Mouse (Mus musculus) intestine, embryonic 15.5 days (tissue): ENCODE results near the gene Itpa. TPM values are rescaled to one million over a fixed set of nuclear protein-coding genes. Genes with fewer than 3 reads are reported as not detected.
"Not testable (repeated sequence)": the region's sequence is repeated elsewhere in the genome, so short reads cannot be mapped to it uniquely, and the experiment has no call there.

Source experiments
- ATAC-seq: fragments of 200-750 bp; cut with Nextera tagmentation; 2 replicates; pipeline ENCODE4 v1.8.0; 2017; ENCODE audit warnings: moderate TSS enrichment, moderate library complexity
- H3K27ac ChIP-seq: fragments of 300-500 bp; sonication (generic); 2 replicates; pipeline ENCODE4 v1.5.1; 2015; ENCODE audit warnings: mild to moderate bottlenecking, inconsistent platforms
- H3K27me3 ChIP-seq: fragments of 300-500 bp; sonication (generic); replicated peaks from 2 replicates; pipeline ENCODE4 v1.6.1; 2015; ENCODE audit warnings: inconsistent platforms
- H3K36me3 ChIP-seq: fragments of 300-500 bp; sonication (generic); 2 replicates; pipeline ENCODE4 v1.6.1; 2015; ENCODE audit warnings: inconsistent platforms
- H3K4me1 ChIP-seq: fragments of 300-500 bp; sonication (generic); replicated peaks from 2 replicates; pipeline ENCODE4 v1.6.1; 2015; ENCODE audit warnings: inconsistent platforms
- H3K4me2 ChIP-seq: fragments of 300-500 bp; sonication (generic); replicated peaks from 2 replicates; pipeline ENCODE4 v1.6.1; 2015; ENCODE audit warnings: mild to moderate bottlenecking, inconsistent platforms
- H3K4me3 ChIP-seq: fragments of 300-500 bp; sonication (generic); replicated peaks from 2 replicates; pipeline ENCODE4 v1.5.1; 2015; ENCODE audit warnings: inconsistent platforms
- H3K9ac ChIP-seq: fragments of 300-500 bp; sonication (generic); 2 replicates; pipeline ENCODE4 v1.6.1; 2015; ENCODE audit warnings: inconsistent platforms
- H3K9me3 ChIP-seq: fragments of 300-500 bp; sonication (generic); 2 replicates; pipeline ENCODE4 v1.6.1; 2016; ENCODE audit warnings: inconsistent platforms
- WGBS: fragments of 180-500 bp; shearing (Covaris S2); methylation state at CpG from one replicate; pipeline ENCODE4 v1.1.7; 2015; 5-methylcytosine and 5-hydroxymethylcytosine counted together
- polyA plus RNA-seq: library from polyadenylated mRNA; unstranded; fragments of >200 nt; fragmentation: Nextera tagmentation; extraction: Ambion mirVana; gene quantifications from 2 replicates; pipeline ENCODE4 v1.2.1, GENCODE M21; 2015

Itpa gene
- polyA plus RNA-seq, 1 experiment from 2014 or later = 88.1 TPM

- peak overlapping the region; percentile 93 for H3K27ac ChIP-seq
- H3K9me3 ChIP-seq = no peaks in the 10 kb centered on the region
- H3K36me3 ChIP-seq = no peaks in the 10 kb centered on the region; the same call in 1 of the 2 replicates
- H3K4me3 ChIP-seq = peak overlapping the region; percentile 35
- H3K4me2 ChIP-seq = peak overlapping the region; percentile 48
- peaks cover 34% of the 10 kb centered on the region for H3K4me1 ChIP-seq
- H3K27me3 ChIP-seq = peaks cover 27% of the 10 kb centered on the region; the same call in 1 of the 2 replicates
- WGBS = 26% methylated on average over 16 of the region's 16 CpGs
- ATAC-seq = peak; percentile 83
- peak overlapping the region; percentile 33 for H3K9ac ChIP-seq
Measured at GRCm38 (mm10) chr2:130638101-130638611, 29.3 kb upstream of the Itpa start.

GRCm38 (mm10) chr2:130639276-130639675, 28.1 kb upstream of the Itpa start:
- Histone ChIP-seq H3K27ac (peak overlapping the region; percentile 93), H3K4me2 (0 out of 2 replicates have a peak overlapping the region, but pooled peaks have one; percentile 24), H3K4me3 (no peak overlapping the region), H3K9me3 (no peaks in the 10 kb centered on the region), H3K36me3 (no peaks in the 10 kb centered on the region; the same call in 1 of the 2 replicates), H3K27me3 (peaks cover 23% of the 10 kb centered on the region; the same call in 1 of the 2 replicates), H3K4me1 (peaks cover 35% of the 10 kb centered on the region), H3K9ac (no peak overlapping the region)
- 65% methylated on average over 6 of the region's 6 CpGs for WGBS
- ATAC-seq = no peak

GRCm38 (mm10) chr2:130641351-130642025, 25.9 kb upstream of the Itpa start:
- H3K27me3 ChIP-seq = peaks cover 12% of the 10 kb centered on the region; the same call in 1 of the 2 replicates
- no peaks in the 10 kb centered on the region for H3K9me3 ChIP-seq
- H3K4me3 ChIP-seq = peak overlapping the region; percentile 76; the same call in 1 of the 2 replicates
- 51% methylated on average over 6 of the region's 6 CpGs for WGBS
- H3K4me2 ChIP-seq = peak overlapping the region; percentile 93
- peaks cover 16% of the 10 kb centered on the region; the same call in 1 of the 2 replicates for H3K4me1 ChIP-seq
- H3K36me3 ChIP-seq = no peaks in the 10 kb centered on the region
- H3K9ac ChIP-seq = peak overlapping the region; percentile 30; the same call in 1 of the 2 replicates
- ATAC-seq = no peak
- H3K27ac ChIP-seq = no peak overlapping the region

GRCm38 (mm10) chr2:130642197-130642660, 25.2 kb upstream of the Itpa start:
- ATAC-seq = 0 out of 2 replicates have a peak, but pooled peaks have one; percentile 7
- Histone ChIP-seq H3K4me1 (peaks cover 16% of the 10 kb centered on the region; the same call in 1 of the 2 replicates), H3K36me3 (no peaks in the 10 kb centered on the region), H3K9ac (peak overlapping the region; percentile 77), H3K27ac (peak overlapping the region; percentile 73; the same call in 1 of the 2 replicates), H3K4me3 (peak overlapping the region; percentile 76), H3K4me2 (peak overlapping the region; percentile 93), H3K27me3 (peaks cover 7% of the 10 kb centered on the region; the same call in 1 of the 2 replicates), H3K9me3 (no peaks in the 10 kb centered on the region)
- WGBS = 0% methylated on average over 23 of the region's 27 CpGs

GRCm38 (mm10) chr2:130642684-130643369, 24.6 kb upstream of the Itpa start, which contains the start of gene Lzts3:
Gene Lzts3, minus strand, starts transcription at chr2:130642803.
- Histone ChIP-seq H3K9ac (peak within 1 kb of the TSS; percentile 77), H3K27me3 (0 out of 2 replicates have a peak, but pooled peaks cover 4% of the 10 kb centered on the region), H3K9me3 (no peaks in the 10 kb centered on the region), H3K27ac (peak within 1 kb of the TSS; percentile 73; the same call in 1 of the 2 replicates), H3K4me1 (peaks cover 16% of the 10 kb centered on the region; the same call in 1 of the 2 replicates), H3K36me3 (no peaks in the 10 kb centered on the region), H3K4me3 (peak within 1 kb of the TSS; percentile 76), H3K4me2 (peak within 1 kb of the TSS; percentile 93)
- ATAC-seq = peak; percentile 91
- 4% methylated on average over 37 of the region's 40 CpGs for WGBS

- Histone ChIP-seq H3K4me2 (no peak overlapping the region), H3K27ac (no peak overlapping the region), H3K9ac (no peak overlapping the region), H3K36me3 (no peaks in the 10 kb centered on the region), H3K4me3 (no peak overlapping the region), H3K27me3 (no peaks in the 10 kb centered on the region), H3K4me1 (peaks cover 14% of the 10 kb centered on the region; the same call in 1 of the 2 replicates), H3K9me3 (no peaks in the 10 kb centered on the region)
- 80% methylated on average over 4 of the region's 4 CpGs for WGBS
- ATAC-seq = no peak
Measured at GRCm38 (mm10) chr2:130645198-130645597, 22.2 kb upstream of the Itpa start.

- not testable (repeated sequence) for H3K4me3 ChIP-seq, H3K36me3 ChIP-seq, H3K9ac ChIP-seq, ATAC-seq, H3K27ac ChIP-seq, H3K27me3 ChIP-seq, H3K4me1 ChIP-seq, H3K9me3 ChIP-seq, H3K4me2 ChIP-seq
- 76% methylated on average over 6 of the region's 6 CpGs for WGBS
Measured at GRCm38 (mm10) chr2:130649028-130649427, 18.4 kb upstream of the Itpa start.

- H3K4me2 ChIP-seq = no peak overlapping the region
- ATAC-seq = no peak
- H3K36me3 ChIP-seq = peaks cover 31% of the 10 kb centered on the region
- no peaks in the 10 kb centered on the region for H3K4me1 ChIP-seq
- 87% methylated on average over 2 of the region's 2 CpGs for WGBS
- no peak overlapping the region for H3K9ac ChIP-seq
- no peaks in the 10 kb centered on the region for H3K27me3 ChIP-seq
- H3K9me3 ChIP-seq = no peaks in the 10 kb centered on the region
- H3K27ac ChIP-seq = no peak overlapping the region
- no peak overlapping the region for H3K4me3 ChIP-seq
Measured at GRCm38 (mm10) chr2:130653303-130653702, 14.1 kb upstream of the Itpa start.

- Histone ChIP-seq H3K27me3 (no peaks in the 10 kb centered on the region), H3K36me3 (peaks cover 34% of the 10 kb centered on the region), H3K4me1 (no peaks in the 10 kb centered on the region), H3K4me3 (no peak overlapping the region), H3K9me3 (no peaks in the 10 kb centered on the region), H3K4me2 (no peak overlapping the region), H3K27ac (no peak overlapping the region), H3K9ac (no peak overlapping the region)
- ATAC-seq = no peak
- WGBS = 90% methylated on average over 1 of the region's 1 CpGs
Measured at GRCm38 (mm10) chr2:130653760-130654159, 13.7 kb upstream of the Itpa start.

GRCm38 (mm10) chr2:130655660-130656339, 11.6 kb upstream of the Itpa start:
- H3K36me3 ChIP-seq = peaks cover 38% of the 10 kb centered on the region
- no peak overlapping the region for H3K4me2 ChIP-seq
- H3K9ac ChIP-seq = no peak overlapping the region
- ATAC-seq = no peak
- no peak overlapping the region for H3K4me3 ChIP-seq
- 94% methylated on average over 6 of the region's 6 CpGs for WGBS
- no peak overlapping the region for H3K27ac ChIP-seq
- no peaks in the 10 kb centered on the region for H3K27me3 ChIP-seq
- H3K4me1 ChIP-seq = no peaks in the 10 kb centered on the region
- no peaks in the 10 kb centered on the region for H3K9me3 ChIP-seq

- Histone ChIP-seq H3K9ac (no peak overlapping the region), H3K9me3 (no peaks in the 10 kb centered on the region), H3K4me1 (no peaks in the 10 kb centered on the region), H3K36me3 (peaks cover 41% of the 10 kb centered on the region), H3K4me2 (no peak overlapping the region), H3K27me3 (no peaks in the 10 kb centered on the region), H3K4me3 (no peak overlapping the region), H3K27ac (no peak overlapping the region)
- ATAC-seq = no peak
- WGBS = 90% methylated on average over 9 of the region's 9 CpGs
Measured at GRCm38 (mm10) chr2:130656536-130656935, 10.9 kb upstream of the Itpa start.
